Mouse (Mus musculus) neutrophil, adult 65 days (primary cell): ENCODE measurements around the gene Smad6. TPM values are rescaled to one million over a fixed set of nuclear protein-coding genes. Genes with fewer than 3 reads are reported as not detected.

Experiments
- total RNA-seq: library from RNA; stranded (reverse); gene quantifications from 2 replicates; pipeline ENCODE4 v1.2.4, GENCODE M21; 2023

Gene Smad6
- total RNA-seq = 1.9 and 3.9 TPM in 2 replicates

DNA sequence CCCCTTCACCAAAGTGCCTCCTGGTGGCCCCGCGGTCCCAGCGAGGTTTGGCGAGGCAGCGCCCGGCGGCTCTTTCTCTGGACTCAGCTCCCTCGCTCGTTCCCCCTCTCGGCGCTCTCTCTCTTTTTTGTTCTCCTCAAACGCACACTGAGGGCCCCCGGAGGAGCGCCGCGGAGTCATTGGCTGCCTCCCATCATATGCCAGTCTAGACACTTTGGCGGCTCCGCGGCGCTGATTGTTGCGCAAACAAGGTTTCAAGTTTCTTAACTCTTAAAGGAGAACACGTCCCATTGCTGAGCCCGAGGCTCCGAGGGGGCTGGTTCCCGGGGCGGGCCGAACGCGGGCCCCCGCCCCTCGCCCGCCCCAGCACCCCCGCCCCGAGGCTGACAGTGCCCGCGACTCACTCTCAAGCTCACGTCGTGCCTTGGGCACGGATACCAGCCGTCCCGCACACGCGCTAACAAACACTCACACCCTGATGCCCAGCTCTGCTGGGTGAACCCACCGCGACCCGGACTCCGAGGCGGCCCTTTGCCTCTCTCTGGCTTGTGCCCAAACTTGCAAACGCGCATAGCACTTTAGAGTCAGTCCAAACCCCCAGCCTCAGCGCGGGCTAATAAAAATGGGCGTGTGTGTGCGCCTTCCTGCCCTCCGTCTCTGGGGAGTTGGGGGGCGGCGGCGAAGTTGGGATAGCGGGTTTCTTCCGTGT lies at the start of gene Smad6:
Gene Smad6 (minus strand): TSS at position 207 of the 709 bp plus-strand sequence.

Other genes with a start within 250 kb of the Smad6 start
- gene Lctl, start 95.1 kb upstream of the Smad6 start, total RNA-seq = not detected in 2 replicates
- 10.8 and 25.1 TPM in 2 replicates for gene Zwilch, start 151.0 kb upstream of the Smad6 start, total RNA-seq
- 482 and 543 TPM in 2 replicates for gene Rpl4, start 151.3 kb upstream of the Smad6 start, total RNA-seq
- gene Snapc5, start 157.2 kb upstream of the Smad6 start, total RNA-seq = 24.3 and 31.0 TPM in 2 replicates
- gene Uchl4, start 213.1 kb upstream of the Smad6 start, total RNA-seq = 0.50 and 1.1 TPM in 2 replicates
- 71.7 and 86.4 TPM in 2 replicates for gene Map2k1, start 231.6 kb upstream of the Smad6 start, total RNA-seq